Mouse (Mus musculus): ENCODE data around the gene Slc35f3. TPM values are rescaled to one million over a fixed set of nuclear protein-coding genes. Genes with fewer than 3 reads are reported as not detected.
A peak's percentile ranks its signal among the peaks of the same experiment; 100 is the strongest.

The Slc35f3 gene
- polyA plus RNA-seq, 1 experiment = 9.1 TPM

- no peak for TF ChIP-seq CTCF (conservative IDR thresholded peaks at IDR 0.05; ENCODE audit: insufficient read depth, insufficient read length, low read depth, low read length)
- TF ChIP-seq POLR2A (IDR thresholded peaks at IDR 0.05; ENCODE audit: low read depth, low read length) = peak; percentile 6
- DNase-seq = peak; percentile 99
- Histone ChIP-seq H3K27me3 (replicated peaks; ENCODE audit: control insufficient read depth, insufficient read depth, low read length) (no peaks in the 10 kb centered on the region), H3K4me1 (ENCODE audit: control insufficient read depth, insufficient read depth, low read length) (no peaks in the 10 kb centered on the region; the same call in 1 of the 2 replicates), H3K36me3 (ENCODE audit: control insufficient read depth, insufficient read depth, low read length) (no peaks in the 10 kb centered on the region; the same call in 1 of the 2 replicates), H3K27ac (ENCODE audit: insufficient read depth, low read depth, low read length) (peak within 1 kb of the TSS; percentile 93), H3K4me3 (ENCODE audit: insufficient read depth, low read depth, low read length) (peak within 1 kb of the TSS; percentile 90)
- WGBS = under 1% methylated on average over 61 of the region's 61 CpGs
These were observed 124.0 kb downstream of the Slc35f3 start, which contains the start of gene Coa6 for GRCm38 (mm10) chr8:126422174-126422919. Gene Coa6 (plus strand): TSS chr8:126422515.

- WGBS = under 1% methylated on average over 9 of the region's 9 CpGs
- TF ChIP-seq CTCF (conservative IDR thresholded peaks at IDR 0.05; ENCODE audit: insufficient read depth, insufficient read length, low read depth, low read length) (no peak), POLR2A (IDR thresholded peaks at IDR 0.05; ENCODE audit: low read depth, low read length) (no peak)
- peak; percentile 65 for DNase-seq
- H3K27me3 ChIP-seq (replicated peaks; ENCODE audit: control insufficient read depth, insufficient read depth, low read length) = no peaks in the 10 kb centered on the region
- peak overlapping the region; percentile 90 for H3K4me3 ChIP-seq (ENCODE audit: insufficient read depth, low read depth, low read length)
- no peaks in the 10 kb centered on the region; the same call in 1 of the 2 replicates for H3K36me3 ChIP-seq (ENCODE audit: control insufficient read depth, insufficient read depth, low read length)
- no peaks in the 10 kb centered on the region; the same call in 1 of the 2 replicates for H3K4me1 ChIP-seq (ENCODE audit: control insufficient read depth, insufficient read depth, low read length)
- peak overlapping the region; percentile 93 for H3K27ac ChIP-seq (ENCODE audit: insufficient read depth, low read depth, low read length)
These were observed 124.6 kb downstream of the Slc35f3 start for GRCm38 (mm10) chr8:126422920-126423300.

- no peak for TF ChIP-seq CTCF (conservative IDR thresholded peaks at IDR 0.05; ENCODE audit: insufficient read depth, insufficient read length, low read depth, low read length)
- TF ChIP-seq POLR2A (IDR thresholded peaks at IDR 0.05; ENCODE audit: low read depth, low read length) = no peak
- no peaks in the 10 kb centered on the region for H3K27me3 ChIP-seq (replicated peaks; ENCODE audit: control insufficient read depth, insufficient read depth, low read length)
- WGBS = 49% methylated on average over 4 of the region's 4 CpGs
- no peaks in the 10 kb centered on the region; the same call in 1 of the 2 replicates for H3K36me3 ChIP-seq (ENCODE audit: control insufficient read depth, insufficient read depth, low read length)
- H3K4me3 ChIP-seq (ENCODE audit: insufficient read depth, low read depth, low read length) = peak overlapping the region; percentile 35; the same call in 1 of the 2 replicates
- peak overlapping the region; percentile 93 for H3K27ac ChIP-seq (ENCODE audit: insufficient read depth, low read depth, low read length)
- no peaks in the 10 kb centered on the region; the same call in 1 of the 2 replicates for H3K4me1 ChIP-seq (ENCODE audit: control insufficient read depth, insufficient read depth, low read length)
- DNase-seq = peak; percentile 70
These were observed 125.8 kb downstream of the Slc35f3 start for GRCm38 (mm10) chr8:126424163-126424562.

GRCm38 (mm10) chr8:126424946-126425345 is 126.6 kb downstream of the Slc35f3 start:
- TF ChIP-seq POLR2A (IDR thresholded peaks at IDR 0.05; ENCODE audit: low read depth, low read length) (no peak), CTCF (conservative IDR thresholded peaks at IDR 0.05; ENCODE audit: insufficient read depth, insufficient read length, low read depth, low read length) (no peak)
- DNase-seq = peak; percentile 32
- WGBS = 50% methylated on average over 1 of the region's 1 CpGs
- Histone ChIP-seq H3K4me3 (ENCODE audit: insufficient read depth, low read depth, low read length) (no peak overlapping the region), H3K27ac (ENCODE audit: insufficient read depth, low read depth, low read length) (peak overlapping the region; percentile 90; the same call in 1 of the 2 replicates), H3K27me3 (replicated peaks; ENCODE audit: control insufficient read depth, insufficient read depth, low read length) (no peaks in the 10 kb centered on the region), H3K4me1 (ENCODE audit: control insufficient read depth, insufficient read depth, low read length) (no peaks in the 10 kb centered on the region; the same call in 1 of the 2 replicates), H3K36me3 (ENCODE audit: control insufficient read depth, insufficient read depth, low read length) (no peaks in the 10 kb centered on the region; the same call in 1 of the 2 replicates)

GRCm38 (mm10) chr8:126429635-126430034 is 131.3 kb downstream of the Slc35f3 start:
- no peaks in the 10 kb centered on the region; the same call in 1 of the 2 replicates for H3K36me3 ChIP-seq (ENCODE audit: control insufficient read depth, insufficient read depth, low read length)
- H3K4me3 ChIP-seq (ENCODE audit: insufficient read depth, low read depth, low read length) = no peak overlapping the region
- no peaks in the 10 kb centered on the region for H3K27me3 ChIP-seq (replicated peaks; ENCODE audit: control insufficient read depth, insufficient read depth, low read length)
- no peak for TF ChIP-seq POLR2A (IDR thresholded peaks at IDR 0.05; ENCODE audit: low read depth, low read length)
- no peak overlapping the region for H3K27ac ChIP-seq (ENCODE audit: insufficient read depth, low read depth, low read length)
- H3K4me1 ChIP-seq (ENCODE audit: control insufficient read depth, insufficient read depth, low read length) = no peaks in the 10 kb centered on the region; the same call in 1 of the 2 replicates
- no peak for DNase-seq
- whole genome bisulfite sequencing = 91% methylated on average over 5 of the region's 5 CpGs

- 76% methylated on average over 7 of the region's 7 CpGs for WGBS
- no peak for TF ChIP-seq CTCF (conservative IDR thresholded peaks at IDR 0.05; ENCODE audit: insufficient read depth, insufficient read length, low read depth, low read length)
- no peak for TF ChIP-seq POLR2A (IDR thresholded peaks at IDR 0.05; ENCODE audit: low read depth, low read length)
- Histone ChIP-seq H3K27ac (ENCODE audit: insufficient read depth, low read depth, low read length) (no peak overlapping the region), H3K27me3 (replicated peaks; ENCODE audit: control insufficient read depth, insufficient read depth, low read length) (no peaks in the 10 kb centered on the region), H3K4me1 (ENCODE audit: control insufficient read depth, insufficient read depth, low read length) (no peaks in the 10 kb centered on the region), H3K36me3 (ENCODE audit: control insufficient read depth, insufficient read depth, low read length) (peaks cover 2% of the 10 kb centered on the region; the same call in 1 of the 2 replicates), H3K4me3 (ENCODE audit: insufficient read depth, low read depth, low read length) (no peak overlapping the region)
- no peak for DNase-seq
These were observed 135.5 kb downstream of the Slc35f3 start for GRCm38 (mm10) chr8:126433827-126434226.

GRCm38 (mm10) chr8:126438937-126439336 is 140.6 kb downstream of the Slc35f3 start:
- Histone ChIP-seq H3K27me3 (replicated peaks; ENCODE audit: control insufficient read depth, insufficient read depth, low read length) (no peaks in the 10 kb centered on the region), H3K4me3 (ENCODE audit: insufficient read depth, low read depth, low read length) (no peak overlapping the region), H3K4me1 (ENCODE audit: control insufficient read depth, insufficient read depth, low read length) (no peaks in the 10 kb centered on the region), H3K27ac (ENCODE audit: insufficient read depth, low read depth, low read length) (no peak overlapping the region), H3K36me3 (ENCODE audit: control insufficient read depth, insufficient read depth, low read length) (peaks cover 2% of the 10 kb centered on the region)
- no peak for DNase-seq
- WGBS = 56% methylated on average over 2 of the region's 2 CpGs
- TF ChIP-seq POLR2A (IDR thresholded peaks at IDR 0.05; ENCODE audit: low read depth, low read length) (no peak), CTCF (conservative IDR thresholded peaks at IDR 0.05; ENCODE audit: insufficient read depth, insufficient read length, low read depth, low read length) (0 out of 2 replicates have a peak, but pooled peaks have one; percentile 31)

Other genes with a start within 250 kb of the Slc35f3 start
- gene Coa6, start 124.0 kb downstream of the Slc35f3 start, polyA plus RNA-seq (2012; rRNA removed) = 87.6 and 128 TPM in 2 replicates
- gene Tarbp1, start 176.5 kb downstream of the Slc35f3 start, polyA plus RNA-seq (2012; rRNA removed) = 2.7 and 3.2 TPM in 2 replicates